9 mouse cellular contexts compared by ENCODE assay signal in the genomic region with DNA sequence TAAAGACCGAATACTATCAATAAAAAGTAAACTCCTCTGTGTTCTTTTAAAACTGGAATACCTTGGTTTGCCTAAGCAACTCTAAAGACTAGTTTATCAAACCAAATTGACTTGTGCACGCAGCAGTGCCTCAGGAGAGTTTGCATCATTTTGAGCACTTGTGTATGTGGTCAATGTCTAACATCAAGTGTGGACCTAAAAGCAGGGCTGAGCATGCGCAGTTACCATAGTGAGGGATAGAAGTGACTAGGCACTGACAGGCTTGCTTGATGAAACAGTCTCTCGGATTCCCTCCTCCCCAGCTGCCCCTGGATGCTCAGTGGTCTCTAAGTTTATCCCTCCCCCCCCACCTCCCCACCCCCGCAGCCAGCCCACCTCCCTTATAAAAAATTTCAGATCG. TPM values are rescaled to one million over a fixed set of nuclear protein-coding genes. Genes with fewer than 3 reads are reported as not detected.
DNase-seq lines count a peak whose midpoint lies in the region; ATAC-seq lines count a peak whose summit lies in the region.
"Had no signal": no experiment of that assay in that cellular context is flagged by ENCODE, and none has a peak within 500 bp of the region (broad histone marks: within the 10 kb centered on the region; RNA-seq: fewer than 3 reads in every experiment).

No protein-coding gene starts in this region.

- H3K4me1 ChIP-seq in heart, embryonic 14.5 days (ENCODE audit: control insufficient read depth in 2 of 2, insufficient read depth in 2 of 2, low read length in 2 of 2), result peaks cover 0 to 9% of the 10 kb centered on the region in 2 experiments; a peak in 2 of 4 replicates
- 0 out of 2 replicates have a peak, but pooled peaks cover 13% of the 10 kb centered on the region for H3K4me1 ChIP-seq in forebrain, embryonic 15.5 days
- H3K4me1 ChIP-seq in midbrain, embryonic 12.5 days, result peaks cover 10% of the 10 kb centered on the region

- H3K4me2 ChIP-seq in heart, embryonic 14.5 days (ENCODE audit: low read length), result peak overlapping the region; percentile 90
- peak overlapping the region; percentile 95 for H3K4me2 ChIP-seq in forebrain, embryonic 15.5 days (replicated peaks)
- H3K4me2 ChIP-seq in midbrain, embryonic 12.5 days (replicated peaks), result peak overlapping the region; percentile 87

- H3K27me3 ChIP-seq in heart, embryonic 14.5 days (ENCODE audit: control insufficient read depth, insufficient read depth, low read length), result no peaks in the 10 kb centered on the region
- H3K27me3 ChIP-seq in forebrain, embryonic 15.5 days, result no peaks in the 10 kb centered on the region
- H3K27me3 ChIP-seq in midbrain, embryonic 12.5 days, result no peaks in the 10 kb centered on the region

- H3K9ac ChIP-seq in heart, embryonic 14.5 days (ENCODE audit: low read length), result no peak overlapping the region
- no peak overlapping the region for H3K9ac ChIP-seq in forebrain, embryonic 15.5 days (replicated peaks)
- H3K9ac ChIP-seq in midbrain, embryonic 12.5 days (replicated peaks), result 0 out of 2 replicates have a peak overlapping the region, but pooled peaks have one; percentile 4

- peaks cover 9% of the 10 kb centered on the region for H3K9me3 ChIP-seq in heart, embryonic 14.5 days (ENCODE audit: control insufficient read depth, low read length)
- no peaks in the 10 kb centered on the region for H3K9me3 ChIP-seq in forebrain, embryonic 15.5 days
- H3K9me3 ChIP-seq in midbrain, embryonic 12.5 days, result no peaks in the 10 kb centered on the region

- ATAC-seq in heart, embryonic 14.5 days (ENCODE audit: insufficient number of reproducible peaks, insufficient read depth, low FRiP score, low read depth), result no peak
- ATAC-seq in forebrain, embryonic 15.5 days (replicated peaks), result no peak
- ATAC-seq in midbrain, embryonic 12.5 days (ENCODE audit: low FRiP score, low read depth), result no peak
- no peak for ATAC-seq in monocyte, adult 5-6 weeks (replicated peaks; ENCODE audit: insufficient number of reproducible peaks, low FRiP score, low TSS enrichment, poor library complexity, severe bottlenecking)
- no peak for ATAC-seq in CD4-positive, CD25-positive, alpha-beta regulatory T cell, adult 4 months

- no peak overlapping the region for H3K27ac ChIP-seq in heart, embryonic 14.5 days (replicated peaks in 1 of 2; ENCODE audit: control insufficient read depth in 1 of 2, insufficient read depth in 1 of 2, low read depth in 2 of 2, low read length in 2 of 2)
- H3K27ac ChIP-seq in forebrain, embryonic 15.5 days (replicated peaks), result no peak overlapping the region
- no peak overlapping the region for H3K27ac ChIP-seq in midbrain, embryonic 12.5 days (replicated peaks)

- peak overlapping the region in 1 of 2 experiments; percentile 80; a peak in 2 of 4 replicates for H3K4me3 ChIP-seq in heart, embryonic 14.5 days (ENCODE audit: control insufficient read depth in 1 of 2, insufficient read depth in 1 of 2, low read depth in 1 of 2, low read length in 2 of 2)
- H3K4me3 ChIP-seq in forebrain, embryonic 15.5 days, result peak overlapping the region; percentile 74; the same call in 1 of the 2 replicates
- H3K4me3 ChIP-seq in midbrain, embryonic 12.5 days, result peak overlapping the region; percentile 64

- 46% methylated on average over 6 of the region's 6 CpGs for WGBS in heart, embryonic 14.5 days
- WGBS in forebrain, embryonic 15.5 days, result 43% methylated on average over 6 of the region's 6 CpGs
- 43% methylated on average over 6 of the region's 6 CpGs for WGBS in midbrain, embryonic 12.5 days

- H3K36me3 ChIP-seq in heart, embryonic 14.5 days (ENCODE audit: control insufficient read depth, insufficient read depth, low read length), result no peaks in the 10 kb centered on the region
- H3K36me3 ChIP-seq in forebrain, embryonic 15.5 days, result no peaks in the 10 kb centered on the region
- H3K36me3 ChIP-seq in midbrain, embryonic 12.5 days, result no peaks in the 10 kb centered on the region

- no peak for DNase-seq in heart, postnatal 10 days
- peak; percentile 38 for DNase-seq in embryo, embryonic 10.5 days (ENCODE audit: low spot score)
- no peak for DNase-seq in thymus, postnatal 0 days (ENCODE audit: low spot score)
- DNase-seq: adrenal gland, postnatal 25 days had no signal

- intact Hi-C loops in heart, postnatal 10 days (cut with DNase I), result loop anchor here (10.0 kb wide), 2 partner anchors 769 to 839 kb away; no protein-coding TSS in a partner anchor

RNA-seq across cellular contexts. Expression of a gene that starts 1.8 kb away (rescaled TPM):
- 22.2 TPM in 2 replicates for polyA plus RNA-seq in heart, embryonic 14.5 days (2014; fragmentation: Nextera tagmentation; extraction: Ambion mirVana)
- total RNA-seq in heart, postnatal 10 days (2021), result 10 to 100 TPM; 35.8 to 44.0 TPM
- 7.7 and 8.7 TPM in 2 replicates for polyA plus RNA-seq in forebrain, embryonic 15.5 days (2015; fragmentation: Nextera tagmentation; extraction: Ambion mirVana)
- 18.5 and 18.9 TPM in 2 replicates for polyA plus RNA-seq in midbrain, embryonic 12.5 days (2016; fragmentation: Nextera tagmentation; extraction: Ambion mirVana)
- 0.10 to 0.11 TPM in 2 of 3 replicates, not detected in the other for total RNA-seq in monocyte, adult 5-6 weeks (2017)
- under 1 TPM in 1 of 2 experiments, not detected in 1; 0.03 TPM for polyA plus RNA-seq in CD4-positive, CD25-positive, alpha-beta regulatory T cell, adult 4 months (2017; shearing (Covaris generic))
- 2.3 TPM in 2 replicates for polyA plus RNA-seq in thymus, postnatal 0 days (2015; fragmentation: Nextera tagmentation; extraction: Ambion mirVana)
